Mouse (Mus musculus): ENCODE results near the gene Prrc2b. TPM values are rescaled to one million over a fixed set of nuclear protein-coding genes. Genes with fewer than 3 reads are reported as not detected.

Gene Prrc2b
- polyA plus RNA-seq, 1 experiment from 2014 or later = 36.1 TPM

DNA sequence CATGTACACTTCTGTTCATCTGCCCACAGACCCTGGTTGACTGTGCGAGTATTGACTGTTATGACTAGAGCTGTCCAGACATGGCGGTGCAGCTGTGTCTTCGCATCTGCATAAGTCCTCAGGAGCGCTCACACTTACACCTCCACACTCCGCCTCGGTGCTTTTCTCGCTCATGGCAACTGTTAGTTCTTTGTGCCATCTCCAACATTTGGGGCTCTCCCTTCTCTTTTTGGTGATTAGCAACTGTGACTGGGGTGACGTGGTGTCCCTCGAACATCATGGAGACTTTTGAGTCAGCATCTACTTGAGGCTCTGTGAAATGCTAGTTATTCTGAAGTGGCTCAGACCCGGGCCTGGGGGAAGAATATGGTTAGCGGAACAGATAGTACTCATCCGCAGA lies 29.2 kb downstream of the Prrc2b start:
- H3K4me1 ChIP-seq (replicated peaks) = peaks cover 40% of the 10 kb centered on the region
- no peak overlapping the region for H3K27ac ChIP-seq
- no peak overlapping the region for H3K4me2 ChIP-seq (replicated peaks)
- no peaks in the 10 kb centered on the region for H3K9me3 ChIP-seq
- H3K4me3 ChIP-seq (replicated peaks) = no peak overlapping the region
- WGBS = 83% methylated on average over 12 of the region's 12 CpGs
- no peaks in the 10 kb centered on the region for H3K27me3 ChIP-seq (replicated peaks)
- no peak overlapping the region for H3K9ac ChIP-seq
- peaks cover 2% of the 10 kb centered on the region; the same call in 1 of the 2 replicates for H3K36me3 ChIP-seq
- ATAC-seq = no peak

GRCm38 (mm10) chr2:32181364-32181763 lies 30.5 kb downstream of the Prrc2b start:
- Histone ChIP-seq H3K36me3 (peaks cover 10% of the 10 kb centered on the region), H3K4me2 (replicated peaks) (no peak overlapping the region), H3K4me3 (replicated peaks) (no peak overlapping the region), H3K27me3 (replicated peaks) (no peaks in the 10 kb centered on the region), H3K4me1 (replicated peaks) (peaks cover 34% of the 10 kb centered on the region), H3K9ac (no peak overlapping the region), H3K9me3 (no peaks in the 10 kb centered on the region), H3K27ac (no peak overlapping the region)
- no peak for ATAC-seq
- 84% methylated on average over 5 of the region's 5 CpGs for WGBS

- Histone ChIP-seq H3K4me3 (replicated peaks) (no peak overlapping the region), H3K4me1 (replicated peaks) (peaks cover 30% of the 10 kb centered on the region), H3K9me3 (no peaks in the 10 kb centered on the region), H3K36me3 (peaks cover 16% of the 10 kb centered on the region), H3K4me2 (replicated peaks) (no peak overlapping the region), H3K27ac (no peak overlapping the region), H3K27me3 (replicated peaks) (no peaks in the 10 kb centered on the region), H3K9ac (no peak overlapping the region)
- ATAC-seq = no peak
- 78% methylated on average over 9 of the region's 9 CpGs for WGBS
Observed at GRCm38 (mm10) chr2:32182119-32182518, 31.2 kb downstream of the Prrc2b start.

GRCm38 (mm10) chr2:32182676-32183296 lies 31.9 kb downstream of the Prrc2b start:
- no peak overlapping the region for H3K27ac ChIP-seq
- no peaks in the 10 kb centered on the region for H3K9me3 ChIP-seq
- peak; percentile 15; the same call in 1 of the 2 replicates for ATAC-seq
- 76% methylated on average over 13 of the region's 13 CpGs for WGBS
- peaks cover 21% of the 10 kb centered on the region for H3K36me3 ChIP-seq
- H3K4me1 ChIP-seq (replicated peaks) = peaks cover 24% of the 10 kb centered on the region
- no peak overlapping the region; the same call in 1 of the 2 replicates for H3K9ac ChIP-seq
- H3K4me2 ChIP-seq (replicated peaks) = no peak overlapping the region
- no peaks in the 10 kb centered on the region for H3K27me3 ChIP-seq (replicated peaks)
- H3K4me3 ChIP-seq (replicated peaks) = no peak overlapping the region

- no peak overlapping the region for H3K27ac ChIP-seq
- H3K27me3 ChIP-seq (replicated peaks) = no peaks in the 10 kb centered on the region
- WGBS = 93% methylated on average over 13 of the region's 13 CpGs
- H3K9ac ChIP-seq = no peak overlapping the region
- no peak overlapping the region for H3K4me3 ChIP-seq (replicated peaks)
- H3K4me1 ChIP-seq (replicated peaks) = peaks cover 6% of the 10 kb centered on the region; the same call in 1 of the 2 replicates
- H3K36me3 ChIP-seq = peaks cover 40% of the 10 kb centered on the region
- no peak overlapping the region for H3K4me2 ChIP-seq (replicated peaks)
- no peak for ATAC-seq
- H3K9me3 ChIP-seq = no peaks in the 10 kb centered on the region
Observed at GRCm38 (mm10) chr2:32187019-32187551, 36.2 kb downstream of the Prrc2b start.

- H3K9me3 ChIP-seq = no peaks in the 10 kb centered on the region
- no peak overlapping the region for H3K4me3 ChIP-seq (replicated peaks)
- H3K4me1 ChIP-seq (replicated peaks) = 0 out of 2 replicates have a peak, but pooled peaks cover 2% of the 10 kb centered on the region
- no peak overlapping the region for H3K9ac ChIP-seq
- H3K27ac ChIP-seq = no peak overlapping the region
- peaks cover 45% of the 10 kb centered on the region for H3K36me3 ChIP-seq
- no peaks in the 10 kb centered on the region for H3K27me3 ChIP-seq (replicated peaks)
- no peak for ATAC-seq
- no peak overlapping the region for H3K4me2 ChIP-seq (replicated peaks)
- WGBS = 82% methylated on average over 7 of the region's 7 CpGs
Observed at GRCm38 (mm10) chr2:32187649-32188048, 36.8 kb downstream of the Prrc2b start.

GRCm38 (mm10) chr2:32189060-32189681 lies 38.3 kb downstream of the Prrc2b start:
- Histone ChIP-seq H3K9me3 (no peaks in the 10 kb centered on the region), H3K4me3 (replicated peaks) (no peak overlapping the region), H3K4me1 (replicated peaks) (no peaks in the 10 kb centered on the region), H3K36me3 (peaks cover 53% of the 10 kb centered on the region), H3K4me2 (replicated peaks) (no peak overlapping the region), H3K27ac (no peak overlapping the region), H3K27me3 (replicated peaks) (no peaks in the 10 kb centered on the region), H3K9ac (no peak overlapping the region)
- ATAC-seq = no peak
- WGBS = 67% methylated on average over 5 of the region's 5 CpGs

- H3K9me3 ChIP-seq = no peaks in the 10 kb centered on the region
- H3K9ac ChIP-seq = no peak overlapping the region
- H3K4me2 ChIP-seq (replicated peaks) = no peak overlapping the region
- 68% methylated on average over 1 of the region's 1 CpGs for WGBS
- no peaks in the 10 kb centered on the region for H3K4me1 ChIP-seq (replicated peaks)
- H3K27ac ChIP-seq = no peak overlapping the region
- peaks cover 61% of the 10 kb centered on the region for H3K36me3 ChIP-seq
- no peak for ATAC-seq
- H3K4me3 ChIP-seq (replicated peaks) = no peak overlapping the region
- no peaks in the 10 kb centered on the region for H3K27me3 ChIP-seq (replicated peaks)
Observed at GRCm38 (mm10) chr2:32190620-32191019, 39.7 kb downstream of the Prrc2b start.

DNA sequence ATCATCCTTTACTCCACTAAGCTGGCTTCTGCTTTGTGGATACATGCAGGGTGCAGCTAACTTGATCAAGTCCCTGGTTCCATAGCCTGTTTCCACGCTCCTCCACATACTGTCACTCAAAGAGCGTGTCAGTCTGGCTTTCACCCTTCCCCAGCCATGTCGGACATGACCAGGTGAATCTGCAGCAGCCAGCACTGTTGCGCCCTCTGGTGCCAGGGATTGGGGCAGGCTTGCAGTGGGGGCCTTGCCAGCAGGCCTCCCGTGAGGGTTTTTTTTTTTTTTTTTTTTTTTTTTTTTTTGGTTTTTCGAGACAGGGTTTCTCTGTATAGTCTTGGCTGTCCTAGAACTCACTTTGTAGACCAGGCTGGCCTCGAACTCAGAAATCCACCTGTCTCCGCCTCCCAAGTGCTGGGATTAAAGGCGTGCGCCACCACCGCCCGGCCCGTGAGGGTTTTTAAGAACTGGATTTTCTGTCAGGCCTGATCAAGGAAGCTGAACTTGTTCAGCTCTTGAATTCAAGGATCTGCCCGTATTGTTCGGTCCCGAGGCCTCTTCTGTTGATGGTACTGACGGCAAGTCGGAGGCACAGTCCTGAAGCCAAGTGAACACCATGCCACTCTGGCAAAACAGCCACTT lies 41.1 kb downstream of the Prrc2b start:
- Histone ChIP-seq H3K4me2 (replicated peaks) (no peak overlapping the region), H3K36me3 (peaks cover 59% of the 10 kb centered on the region), H3K9me3 (no peaks in the 10 kb centered on the region), H3K4me1 (replicated peaks) (no peaks in the 10 kb centered on the region), H3K27ac (no peak overlapping the region), H3K4me3 (replicated peaks) (no peak overlapping the region), H3K27me3 (replicated peaks) (no peaks in the 10 kb centered on the region), H3K9ac (no peak overlapping the region)
- WGBS = 79% methylated on average over 18 of the region's 18 CpGs
- ATAC-seq = peak; percentile 58; the same call in 1 of the 2 replicates

DNA sequence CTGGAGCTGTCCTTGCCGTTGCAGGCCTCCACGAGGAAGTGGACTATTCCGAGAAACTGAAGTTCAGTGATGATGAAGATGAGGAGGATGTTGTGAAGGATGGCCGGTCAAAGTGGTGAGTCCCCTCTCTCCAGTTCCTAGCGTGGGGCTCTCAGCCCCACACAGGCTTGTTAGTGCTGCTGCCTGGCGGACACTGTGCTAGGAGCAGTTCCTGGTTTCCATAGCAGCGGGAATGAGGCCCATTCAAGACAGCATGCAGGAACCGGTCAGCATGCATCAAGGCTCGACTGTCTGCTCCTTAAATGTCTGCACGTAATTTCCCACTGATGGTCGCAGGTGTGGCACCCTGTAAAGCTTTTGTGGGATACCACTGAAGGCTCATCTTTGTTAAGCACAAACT lies 48.1 kb downstream of the Prrc2b start:
- H3K36me3 ChIP-seq = peaks cover 77% of the 10 kb centered on the region
- H3K4me1 ChIP-seq (replicated peaks) = no peaks in the 10 kb centered on the region
- 81% methylated on average over 11 of the region's 11 CpGs for WGBS
- no peak overlapping the region for H3K4me2 ChIP-seq (replicated peaks)
- no peak overlapping the region for H3K4me3 ChIP-seq (replicated peaks)
- no peak overlapping the region for H3K9ac ChIP-seq
- H3K9me3 ChIP-seq = no peaks in the 10 kb centered on the region
- H3K27me3 ChIP-seq (replicated peaks) = no peaks in the 10 kb centered on the region
- no peak for ATAC-seq
- H3K27ac ChIP-seq = no peak overlapping the region

- Histone ChIP-seq H3K27ac (no peak overlapping the region), H3K4me1 (replicated peaks) (no peaks in the 10 kb centered on the region), H3K36me3 (peaks cover 75% of the 10 kb centered on the region), H3K4me3 (replicated peaks) (no peak overlapping the region), H3K4me2 (replicated peaks) (no peak overlapping the region), H3K27me3 (replicated peaks) (no peaks in the 10 kb centered on the region), H3K9me3 (no peaks in the 10 kb centered on the region), H3K9ac (no peak overlapping the region)
- 92% methylated on average over 4 of the region's 4 CpGs for WGBS
- ATAC-seq = no peak
Observed at GRCm38 (mm10) chr2:32200033-32200432, 49.2 kb downstream of the Prrc2b start.

- Histone ChIP-seq H3K4me3 (replicated peaks) (no peak overlapping the region), H3K36me3 (peaks cover 74% of the 10 kb centered on the region), H3K27ac (no peak overlapping the region), H3K4me2 (replicated peaks) (no peak overlapping the region), H3K27me3 (replicated peaks) (no peaks in the 10 kb centered on the region), H3K9ac (no peak overlapping the region), H3K9me3 (no peaks in the 10 kb centered on the region), H3K4me1 (replicated peaks) (no peaks in the 10 kb centered on the region)
- ATAC-seq = no peak
- WGBS = 78% methylated on average over 11 of the region's 11 CpGs
Observed at GRCm38 (mm10) chr2:32200712-32201111, 49.8 kb downstream of the Prrc2b start.

Data from intestine, embryonic 15.5 days (tissue).